ENCODE assay signal across 28 mouse cellular contexts in the genomic region with DNA sequence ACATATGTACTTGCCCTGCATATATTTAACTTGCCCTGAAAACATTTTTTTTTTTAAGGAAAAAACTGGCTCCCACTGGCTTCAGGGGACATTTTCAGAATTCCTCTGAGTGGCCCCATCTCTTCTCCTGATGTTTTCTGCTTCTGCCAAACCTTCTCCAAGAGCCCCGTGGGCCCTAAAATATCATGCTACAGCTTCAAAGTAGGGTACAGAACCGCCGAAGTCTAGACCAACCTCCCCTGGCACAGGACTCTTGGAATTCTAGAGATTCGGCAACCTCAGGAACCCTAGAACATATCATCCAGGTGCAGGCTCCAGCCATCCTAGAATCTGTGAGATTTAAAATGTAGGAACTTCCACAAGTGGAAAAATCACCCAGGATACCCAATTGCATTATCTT. TPM values are rescaled to one million over a fixed set of nuclear protein-coding genes. Genes with fewer than 3 reads are reported as not detected.
DNase-seq lines count a peak whose midpoint lies in the region; ATAC-seq lines count a peak whose summit lies in the region.
"Had no signal": no experiment of that assay in that cellular context is flagged by ENCODE, and none has a peak within 500 bp of the region (broad histone marks: within the 10 kb centered on the region; RNA-seq: fewer than 3 reads in every experiment).

No protein-coding gene starts in this region.

- no peak for ATAC-seq in hindbrain, embryonic 14.5 days (ENCODE audit: low FRiP score)
- no peak for ATAC-seq in hindbrain, embryonic 11.5 days (ENCODE audit: low FRiP score)
- no peak for ATAC-seq in midbrain, embryonic 11.5 days (ENCODE audit: low FRiP score)
- ATAC-seq in midbrain, embryonic 15.5 days (replicated peaks) = no peak
- ATAC-seq in forebrain, embryonic 13.5 days = no peak
- ATAC-seq in forebrain, embryonic 16.5 days = no peak
- ATAC-seq: intestine, embryonic 15.5 days; lung, postnatal 0 days; midbrain, embryonic 13.5 days had no signal

- H3K9me3 ChIP-seq in hindbrain, embryonic 14.5 days (ENCODE audit: control insufficient read depth, low read length) = no peaks in the 10 kb centered on the region
- H3K9me3 ChIP-seq in hindbrain, embryonic 11.5 days (ENCODE audit: control insufficient read depth, low read length) = no peaks in the 10 kb centered on the region
- H3K9me3 ChIP-seq in midbrain, embryonic 11.5 days (ENCODE audit: control insufficient read depth, low read length) = no peaks in the 10 kb centered on the region
- H3K9me3 ChIP-seq in midbrain, embryonic 15.5 days = no peaks in the 10 kb centered on the region
- no peaks in the 10 kb centered on the region for H3K9me3 ChIP-seq in forebrain, embryonic 13.5 days (replicated peaks)
- H3K9me3 ChIP-seq in forebrain, embryonic 16.5 days (ENCODE audit: control insufficient read depth, low read length) = no peaks in the 10 kb centered on the region
- H3K9me3 ChIP-seq: embryonic facial prominence, embryonic 12.5 days; heart, embryonic 13.5 days; intestine, embryonic 15.5 days; limb, embryonic 10.5 days; limb, embryonic 15.5 days; liver, embryonic 13.5 days; megakaryocyte, embryonic 14.5 days; midbrain, embryonic 13.5 days had no signal

- H3K9ac ChIP-seq in hindbrain, embryonic 14.5 days = no peak overlapping the region
- no peak overlapping the region for H3K9ac ChIP-seq in hindbrain, embryonic 11.5 days (ENCODE audit: low read depth, low read length)
- no peak overlapping the region for H3K9ac ChIP-seq in midbrain, embryonic 11.5 days (ENCODE audit: low read length)
- H3K9ac ChIP-seq in midbrain, embryonic 15.5 days = no peak overlapping the region
- no peak overlapping the region for H3K9ac ChIP-seq in forebrain, embryonic 13.5 days
- H3K9ac ChIP-seq in forebrain, embryonic 16.5 days (replicated peaks; ENCODE audit: low read depth, low read length) = no peak overlapping the region
- H3K9ac ChIP-seq: embryonic facial prominence, embryonic 12.5 days; heart, embryonic 13.5 days; intestine, embryonic 15.5 days; limb, embryonic 15.5 days; liver, embryonic 13.5 days; midbrain, embryonic 13.5 days had no signal

- DNase-seq in hindbrain, embryonic 14.5 days (ENCODE audit: low spot score) = no peak
- no peak for DNase-seq in hindbrain, embryonic 11.5 days (ENCODE audit: low spot score)
- DNase-seq in midbrain, embryonic 11.5 days (ENCODE audit: low spot score, missing footprints) = peak; percentile 87
- DNase-seq in kidney, postnatal 10 days = no peak
- DNase-seq: adrenal gland, postnatal 25 days; B cell, adult 2 months; embryo, embryonic 11 days; gastrocnemius, postnatal 10 days; heart, postnatal 10 days; kidney, adult 9 months; kidney, postnatal 25 days; liver, embryonic 13.5 days; lung, adult 18-20 months; lung, postnatal 4 days; thymus, adult 2 months; thymus, postnatal 36 days had no signal

- no peak overlapping the region for H3K4me3 ChIP-seq in hindbrain, embryonic 14.5 days (replicated peaks; ENCODE audit: low read length)
- H3K4me3 ChIP-seq in hindbrain, embryonic 11.5 days (ENCODE audit: low read depth, low read length) = no peak overlapping the region
- no peak overlapping the region for H3K4me3 ChIP-seq in midbrain, embryonic 11.5 days (ENCODE audit: low read depth, low read length)
- H3K4me3 ChIP-seq in midbrain, embryonic 15.5 days = no peak overlapping the region
- H3K4me3 ChIP-seq in forebrain, embryonic 13.5 days = no peak overlapping the region; the same call in 1 of the 2 replicates
- H3K4me3 ChIP-seq in forebrain, embryonic 16.5 days (replicated peaks; ENCODE audit: low read length) = no peak overlapping the region
- H3K4me3 ChIP-seq: embryonic facial prominence, embryonic 12.5 days; heart, embryonic 13.5 days; intestine, embryonic 15.5 days; limb, embryonic 10.5 days; limb, embryonic 15.5 days; liver, embryonic 13.5 days; megakaryocyte, embryonic 14.5 days; midbrain, embryonic 13.5 days had no signal

- no peaks in the 10 kb centered on the region for H3K36me3 ChIP-seq in hindbrain, embryonic 14.5 days (replicated peaks; ENCODE audit: control insufficient read depth, insufficient read depth)
- H3K36me3 ChIP-seq in hindbrain, embryonic 11.5 days (ENCODE audit: control insufficient read depth, insufficient read depth, low read length) = no peaks in the 10 kb centered on the region
- H3K36me3 ChIP-seq in midbrain, embryonic 11.5 days (ENCODE audit: control insufficient read depth, insufficient read depth, low read length) = no peaks in the 10 kb centered on the region
- no peaks in the 10 kb centered on the region for H3K36me3 ChIP-seq in midbrain, embryonic 15.5 days (replicated peaks)
- H3K36me3 ChIP-seq in forebrain, embryonic 13.5 days (ENCODE audit: poor library complexity, severe bottlenecking) = no peaks in the 10 kb centered on the region
- no peaks in the 10 kb centered on the region for H3K36me3 ChIP-seq in forebrain, embryonic 16.5 days (ENCODE audit: control insufficient read depth, insufficient read depth)
- H3K36me3 ChIP-seq: embryonic facial prominence, embryonic 12.5 days; heart, embryonic 13.5 days; intestine, embryonic 15.5 days; limb, embryonic 10.5 days; limb, embryonic 15.5 days; liver, embryonic 13.5 days; midbrain, embryonic 13.5 days had no signal

- H3K4me2 ChIP-seq in hindbrain, embryonic 14.5 days (replicated peaks) = peak overlapping the region; percentile 11; the same call in 1 of the 2 replicates
- H3K4me2 ChIP-seq in hindbrain, embryonic 11.5 days (replicated peaks; ENCODE audit: low read depth, low read length) = no peak overlapping the region
- no peak overlapping the region for H3K4me2 ChIP-seq in midbrain, embryonic 11.5 days
- H3K4me2 ChIP-seq in midbrain, embryonic 15.5 days = no peak overlapping the region
- peak overlapping the region; percentile 55 for H3K4me2 ChIP-seq in forebrain, embryonic 13.5 days
- H3K4me2 ChIP-seq in forebrain, embryonic 16.5 days (ENCODE audit: low read length) = peak overlapping the region; percentile 41; the same call in 1 of the 2 replicates
- H3K4me2 ChIP-seq: embryonic facial prominence, embryonic 12.5 days; heart, embryonic 13.5 days; intestine, embryonic 15.5 days; liver, embryonic 13.5 days; midbrain, embryonic 13.5 days had no signal

- H3K27me3 ChIP-seq in hindbrain, embryonic 14.5 days (ENCODE audit: control insufficient read depth, insufficient read depth, low read length) = peaks cover 97% of the 10 kb centered on the region
- peaks cover 94% of the 10 kb centered on the region for H3K27me3 ChIP-seq in hindbrain, embryonic 11.5 days (ENCODE audit: control insufficient read depth, insufficient read depth, low read length)
- peaks cover 91% of the 10 kb centered on the region for H3K27me3 ChIP-seq in midbrain, embryonic 11.5 days (ENCODE audit: control insufficient read depth, insufficient read depth, low read length)
- peaks cover 94% of the 10 kb centered on the region for H3K27me3 ChIP-seq in midbrain, embryonic 15.5 days (replicated peaks)
- peaks cover 99% of the 10 kb centered on the region for H3K27me3 ChIP-seq in forebrain, embryonic 13.5 days
- peaks cover 39% of the 10 kb centered on the region for H3K27me3 ChIP-seq in forebrain, embryonic 16.5 days (replicated peaks; ENCODE audit: control insufficient read depth, insufficient read depth, low read length)

- H3K27ac ChIP-seq in hindbrain, embryonic 14.5 days = peak overlapping the region; percentile 58; the same call in 1 of the 2 replicates
- no peak overlapping the region for H3K27ac ChIP-seq in hindbrain, embryonic 11.5 days (ENCODE audit: low read depth, low read length)
- H3K27ac ChIP-seq in midbrain, embryonic 11.5 days (ENCODE audit: low read depth, low read length) = no peak overlapping the region
- no peak overlapping the region for H3K27ac ChIP-seq in midbrain, embryonic 15.5 days
- peak overlapping the region; percentile 94 for H3K27ac ChIP-seq in forebrain, embryonic 13.5 days
- peak overlapping the region; percentile 97 for H3K27ac ChIP-seq in forebrain, embryonic 16.5 days (ENCODE audit: low read length)
- H3K27ac ChIP-seq: embryonic facial prominence, embryonic 12.5 days; heart, embryonic 13.5 days; intestine, embryonic 15.5 days; limb, embryonic 10.5 days; limb, embryonic 15.5 days; liver, embryonic 13.5 days; midbrain, embryonic 13.5 days had no signal

- H3K4me1 ChIP-seq in hindbrain, embryonic 14.5 days (replicated peaks; ENCODE audit: control insufficient read depth, insufficient read depth, low read length) = 0 out of 2 replicates have a peak, but pooled peaks cover 9% of the 10 kb centered on the region
- no peaks in the 10 kb centered on the region for H3K4me1 ChIP-seq in hindbrain, embryonic 11.5 days (replicated peaks; ENCODE audit: control insufficient read depth, insufficient read depth, low read length)
- H3K4me1 ChIP-seq in midbrain, embryonic 11.5 days (ENCODE audit: control insufficient read depth, insufficient read depth, low read length) = no peaks in the 10 kb centered on the region
- H3K4me1 ChIP-seq in midbrain, embryonic 15.5 days = peaks cover 17% of the 10 kb centered on the region
- peaks cover 72% of the 10 kb centered on the region for H3K4me1 ChIP-seq in forebrain, embryonic 13.5 days
- peaks cover 68% of the 10 kb centered on the region for H3K4me1 ChIP-seq in forebrain, embryonic 16.5 days (replicated peaks; ENCODE audit: control insufficient read depth, insufficient read depth, low read length)
- H3K4me1 ChIP-seq: heart, embryonic 13.5 days; intestine, embryonic 15.5 days; limb, embryonic 10.5 days; liver, embryonic 13.5 days; megakaryocyte, embryonic 14.5 days had no signal

- 10% methylated on average over 4 of the region's 4 CpGs for WGBS in hindbrain, embryonic 14.5 days
- 7% methylated on average over 4 of the region's 4 CpGs for WGBS in hindbrain, embryonic 11.5 days
- WGBS in midbrain, embryonic 11.5 days = 15% methylated on average over 4 of the region's 4 CpGs
- WGBS in midbrain, embryonic 15.5 days = 13% methylated on average over 4 of the region's 4 CpGs
- WGBS in forebrain, embryonic 13.5 days = 13% methylated on average over 4 of the region's 4 CpGs
- 9% methylated on average over 4 of the region's 4 CpGs for WGBS in forebrain, embryonic 16.5 days

RNA-seq across cellular contexts. Expression of a gene that starts 9.9 kb away (rescaled TPM):
- 21.7 and 25.5 TPM in 2 replicates for polyA plus RNA-seq in hindbrain, embryonic 14.5 days (2014; fragmentation: Nextera tagmentation; extraction: Ambion mirVana)
- polyA plus RNA-seq in hindbrain, embryonic 11.5 days (2014; fragmentation: Nextera tagmentation; extraction: Ambion mirVana) = 0.27 and 0.36 TPM in 2 replicates
- 0.15 and 0.17 TPM in 2 replicates for polyA plus RNA-seq in midbrain, embryonic 11.5 days (2014; fragmentation: Nextera tagmentation; extraction: Ambion mirVana)
- polyA plus RNA-seq in midbrain, embryonic 15.5 days (2015; fragmentation: Nextera tagmentation; extraction: Ambion mirVana) = 6.5 and 9.0 TPM in 2 replicates
- 45.4 and 72.1 TPM in 2 replicates for polyA plus RNA-seq in forebrain, embryonic 13.5 days (2015; fragmentation: Nextera tagmentation; extraction: Ambion mirVana)
- polyA plus RNA-seq in forebrain, embryonic 16.5 days (2015; fragmentation: Nextera tagmentation; extraction: Ambion mirVana) = 110 and 133 TPM in 2 replicates
- polyA plus RNA-seq: gonadal fat pad, adult 2 months; heart, embryonic 13.5 days; limb, embryonic 10.5 days; limb, embryonic 15.5 days; liver, embryonic 13.5 days; lung, postnatal 0 days had no signal

RNA-seq across cellular contexts. Expression of a gene that starts 28.7 kb away (rescaled TPM):
- 3.0 and 3.3 TPM in 2 replicates for polyA plus RNA-seq in hindbrain, embryonic 14.5 days (2014; fragmentation: Nextera tagmentation; extraction: Ambion mirVana)
- 0.29 and 0.70 TPM in 2 replicates for polyA plus RNA-seq in hindbrain, embryonic 11.5 days (2014; fragmentation: Nextera tagmentation; extraction: Ambion mirVana)
- 0.78 and 0.91 TPM in 2 replicates for polyA plus RNA-seq in midbrain, embryonic 11.5 days (2014; fragmentation: Nextera tagmentation; extraction: Ambion mirVana)
- 2.0 and 4.0 TPM in 2 replicates for polyA plus RNA-seq in midbrain, embryonic 15.5 days (2015; fragmentation: Nextera tagmentation; extraction: Ambion mirVana)
- 14.6 and 20.0 TPM in 2 replicates for polyA plus RNA-seq in forebrain, embryonic 13.5 days (2015; fragmentation: Nextera tagmentation; extraction: Ambion mirVana)
- 69.7 and 72.4 TPM in 2 replicates for polyA plus RNA-seq in forebrain, embryonic 16.5 days (2015; fragmentation: Nextera tagmentation; extraction: Ambion mirVana)

RNA-seq across cellular contexts. Expression of a gene that starts 38.6 kb away (rescaled TPM):
- 33.9 and 36.8 TPM in 2 replicates for polyA plus RNA-seq in hindbrain, embryonic 14.5 days (2014; fragmentation: Nextera tagmentation; extraction: Ambion mirVana)
- 40.1 and 43.2 TPM in 2 replicates for polyA plus RNA-seq in hindbrain, embryonic 11.5 days (2014; fragmentation: Nextera tagmentation; extraction: Ambion mirVana)
- polyA plus RNA-seq in midbrain, embryonic 11.5 days (2014; fragmentation: Nextera tagmentation; extraction: Ambion mirVana) = 39.7 and 41.5 TPM in 2 replicates
- polyA plus RNA-seq in midbrain, embryonic 15.5 days (2015; fragmentation: Nextera tagmentation; extraction: Ambion mirVana) = 38.2 and 44.6 TPM in 2 replicates
- polyA plus RNA-seq in forebrain, embryonic 13.5 days (2015; fragmentation: Nextera tagmentation; extraction: Ambion mirVana) = 44.0 and 45.5 TPM in 2 replicates
- polyA plus RNA-seq in forebrain, embryonic 16.5 days (2015; fragmentation: Nextera tagmentation; extraction: Ambion mirVana) = 52.8 and 56.3 TPM in 2 replicates

Comparison
In these comparisons a context has a peak if more than half of its experiments do, and no peak if none do; other contexts are left out.
1. H3K27ac ChIP-seq: peak in hindbrain, embryonic 14.5 days (single experiment), forebrain, embryonic 13.5 days (single experiment) and forebrain, embryonic 16.5 days (single experiment); none in hindbrain, embryonic 11.5 days (single experiment), midbrain, embryonic 11.5 days (single experiment) and midbrain, embryonic 15.5 days (single experiment).
2. H3K4me2 ChIP-seq: peak in hindbrain, embryonic 14.5 days (single experiment), forebrain, embryonic 13.5 days (single experiment) and forebrain, embryonic 16.5 days (single experiment); none in hindbrain, embryonic 11.5 days (single experiment), midbrain, embryonic 11.5 days (single experiment) and midbrain, embryonic 15.5 days (single experiment).